Mouse (Mus musculus) forebrain, embryonic 16.5 days (tissue): ENCODE results near the gene Shmt2. TPM values are rescaled to one million over a fixed set of nuclear protein-coding genes. Genes with fewer than 3 reads are reported as not detected.

Source experiments
- ATAC-seq: fragments of 200-750 bp; cut with Nextera tagmentation; 2 replicates; pipeline ENCODE4 v1.8.0; 2017; ENCODE audit warnings: mild to moderate bottlenecking, moderate library complexity
- H3K27ac ChIP-seq: fragments of 300-500 bp; sonication (generic); 2 replicates; pipeline ENCODE4 v1.5.1; 2014; ENCODE audit warnings: low read length, control low read depth
- H3K27me3 ChIP-seq: fragments of 300-500 bp; sonication (generic); replicated peaks from 2 replicates; pipeline ENCODE4 v1.6.1; 2014; ENCODE audit warnings: low read length; ENCODE audit not compliant: control insufficient read depth, insufficient read depth
- H3K36me3 ChIP-seq: fragments of 300-500 bp; sonication (generic); 2 replicates; pipeline ENCODE4 v1.6.1; 2014; ENCODE audit not compliant: control insufficient read depth, insufficient read depth
- H3K4me1 ChIP-seq: fragments of 300-500 bp; sonication (generic); replicated peaks from 2 replicates; pipeline ENCODE4 v1.6.1; 2014; ENCODE audit warnings: low read length; ENCODE audit not compliant: control insufficient read depth, insufficient read depth
- H3K4me2 ChIP-seq: fragments of 300-500 bp; sonication (generic); 2 replicates; pipeline ENCODE4 v1.6.1; 2014; ENCODE audit warnings: mild to moderate bottlenecking, low read length, control low read depth
- H3K4me3 ChIP-seq: fragments of 300-500 bp; sonication (generic); replicated peaks from 2 replicates; pipeline ENCODE4 v1.5.1; 2014; ENCODE audit warnings: mild to moderate bottlenecking, low read length, control low read depth
- H3K9ac ChIP-seq: fragments of 300-500 bp; sonication (generic); replicated peaks from 2 replicates; pipeline ENCODE4 v1.6.1; 2014; ENCODE audit warnings: low read depth, low read length, control low read depth
- H3K9me3 ChIP-seq: fragments of 300-500 bp; sonication (generic); 2 replicates; pipeline ENCODE4 v1.6.1; 2016; ENCODE audit warnings: low read length; ENCODE audit not compliant: control insufficient read depth
- WGBS: fragments of 180-500 bp; shearing (Covaris S2); extraction: QIAGEN DNeasy Blood & Tissue Kit; methylation state at CpG from one replicate; pipeline ENCODE4 v1.1.7; 2014; 5-methylcytosine and 5-hydroxymethylcytosine counted together
- polyA plus RNA-seq: library from polyadenylated mRNA; unstranded; fragments of >200 nt; fragmentation: Nextera tagmentation; extraction: Ambion mirVana; gene quantifications from 2 replicates; pipeline ENCODE4 v1.2.1, GENCODE M21; 2015

Gene Shmt2
- polyA plus RNA-seq, 1 experiment from 2014 or later = 78.9 TPM

DNA sequence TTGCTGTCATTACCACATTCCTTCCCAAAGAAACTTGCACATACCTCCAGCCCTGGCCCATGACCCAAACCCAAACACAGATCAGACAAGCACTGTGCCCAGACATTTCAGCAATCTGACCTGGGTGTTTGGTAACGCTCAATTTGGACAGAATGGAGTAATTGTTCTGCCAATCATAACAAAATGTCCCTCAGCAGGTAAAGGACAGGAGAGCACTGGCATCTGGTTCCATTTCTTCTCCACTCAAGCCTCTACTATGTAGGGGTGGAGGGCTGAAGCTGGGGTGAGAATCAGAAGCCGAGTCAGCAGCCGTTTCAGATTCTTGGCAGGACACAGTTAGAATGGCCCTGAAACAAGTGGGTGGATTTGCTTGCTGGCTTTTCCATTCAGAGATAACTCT is 30.1 kb downstream of the Shmt2 start:
- 92% methylated on average over 3 of the region's 3 CpGs for WGBS
- Histone ChIP-seq H3K27ac (no peak overlapping the region), H3K4me2 (no peak overlapping the region), H3K4me3 (no peak overlapping the region), H3K36me3 (peaks cover 33% of the 10 kb centered on the region), H3K4me1 (0 out of 2 replicates have a peak, but pooled peaks cover 2% of the 10 kb centered on the region), H3K27me3 (no peaks in the 10 kb centered on the region), H3K9ac (no peak overlapping the region), H3K9me3 (no peaks in the 10 kb centered on the region)
- ATAC-seq = no peak

DNA sequence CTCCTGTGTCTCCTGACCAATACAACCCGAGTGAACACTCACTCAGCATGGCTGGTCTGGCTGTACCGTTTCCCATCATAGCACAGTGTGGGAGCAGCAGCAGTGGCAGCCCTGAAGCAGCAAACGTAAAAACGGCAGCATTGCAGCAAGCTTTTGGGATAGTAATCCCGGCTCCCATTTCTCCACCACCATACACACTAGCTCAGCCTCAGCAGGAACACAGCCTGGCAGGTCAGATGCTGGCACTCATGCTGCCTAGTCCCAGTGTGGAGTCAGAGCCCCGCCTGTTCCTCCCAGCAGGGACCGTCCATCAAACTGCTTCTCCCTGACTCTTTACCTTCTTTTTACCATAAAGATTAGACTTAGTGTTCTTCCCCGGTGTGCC is 31.1 kb downstream of the Shmt2 start:
- peaks cover 28% of the 10 kb centered on the region for H3K36me3 ChIP-seq
- 0 out of 2 replicates have a peak, but pooled peaks cover 2% of the 10 kb centered on the region for H3K4me1 ChIP-seq
- H3K4me3 ChIP-seq = no peak overlapping the region
- no peaks in the 10 kb centered on the region for H3K9me3 ChIP-seq
- WGBS = 67% methylated on average over 8 of the region's 8 CpGs
- H3K4me2 ChIP-seq = no peak overlapping the region
- H3K27ac ChIP-seq = no peak overlapping the region
- H3K9ac ChIP-seq = no peak overlapping the region
- no peak for ATAC-seq
- no peaks in the 10 kb centered on the region for H3K27me3 ChIP-seq

DNA sequence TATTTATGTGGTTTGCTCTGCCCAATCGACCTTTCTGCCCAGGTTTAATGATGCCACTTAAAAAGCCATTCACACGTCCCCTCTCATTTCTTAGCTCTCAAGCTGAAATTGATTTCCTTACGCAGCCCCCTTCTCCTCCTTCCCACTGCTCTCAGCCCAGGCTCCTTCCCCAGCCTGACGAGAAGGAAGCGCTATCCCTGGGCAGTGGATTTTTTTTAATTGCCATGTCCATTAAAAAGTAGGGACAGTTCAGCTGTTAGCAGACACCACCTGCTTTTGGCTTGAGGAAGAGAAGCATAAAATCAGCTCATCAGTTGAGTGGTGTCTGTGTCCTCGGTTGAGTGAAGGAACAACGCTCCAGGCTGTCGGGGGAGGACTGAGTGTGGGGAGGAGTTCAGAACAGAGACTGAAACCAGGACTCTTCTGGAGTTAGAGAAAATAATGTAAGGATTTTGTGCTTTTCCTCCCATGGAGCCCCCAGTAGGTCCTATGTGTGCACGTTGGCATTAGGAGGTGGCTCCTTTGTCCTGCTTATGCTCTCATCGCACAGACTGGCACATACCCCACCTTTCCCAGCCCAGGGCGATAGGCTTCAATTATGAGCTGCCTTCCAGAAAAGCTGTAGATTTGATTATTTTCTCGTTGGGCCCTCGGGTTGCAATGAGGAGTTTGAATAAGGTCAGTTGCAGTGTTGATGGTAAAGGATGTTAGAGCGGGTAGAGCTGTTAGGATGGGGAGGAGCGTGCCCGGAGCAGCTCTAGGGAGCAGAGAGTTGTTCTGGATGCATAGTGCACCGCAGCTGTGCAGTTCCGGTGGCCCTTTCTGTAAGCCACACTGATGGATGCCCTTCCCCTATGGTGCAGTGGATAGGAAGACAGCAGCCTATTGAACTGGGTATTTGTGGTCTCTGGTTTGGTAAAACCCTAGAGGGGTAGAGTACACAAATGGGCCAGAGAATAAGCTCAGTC is 31.8 kb downstream of the Shmt2 start:
- Histone ChIP-seq H3K4me1 (0 out of 2 replicates have a peak, but pooled peaks cover 2% of the 10 kb centered on the region), H3K36me3 (peaks cover 24% of the 10 kb centered on the region), H3K9me3 (no peaks in the 10 kb centered on the region), H3K27me3 (no peaks in the 10 kb centered on the region), H3K4me2 (no peak overlapping the region), H3K4me3 (no peak overlapping the region), H3K27ac (no peak overlapping the region), H3K9ac (no peak overlapping the region)
- no peak for ATAC-seq
- WGBS = 79% methylated on average over 18 of the region's 18 CpGs

DNA sequence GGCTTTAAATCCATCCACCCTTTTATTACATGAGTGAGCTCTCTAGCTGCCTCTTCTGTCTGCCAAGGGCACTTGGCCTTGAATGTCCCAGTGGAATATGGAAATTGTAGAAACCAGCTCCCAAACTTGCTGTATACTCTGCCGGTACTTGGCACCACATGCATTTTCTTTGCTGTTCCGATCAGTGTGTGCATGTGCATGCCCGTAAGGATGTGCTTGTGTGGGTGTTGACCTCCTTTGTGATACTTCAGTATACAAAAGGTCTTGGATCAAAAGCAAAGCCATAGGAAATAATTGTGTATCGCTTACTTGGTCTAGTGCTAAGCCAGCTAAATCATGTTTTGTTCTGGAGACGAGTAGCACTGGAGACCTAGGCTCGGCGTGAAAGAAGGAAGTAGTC is 33.4 kb downstream of the Shmt2 start:
- H3K4me3 ChIP-seq = no peak overlapping the region
- H3K4me1 ChIP-seq = 0 out of 2 replicates have a peak, but pooled peaks cover 2% of the 10 kb centered on the region
- no peak overlapping the region for H3K9ac ChIP-seq
- WGBS = 80% methylated on average over 7 of the region's 7 CpGs
- H3K36me3 ChIP-seq = peaks cover 21% of the 10 kb centered on the region
- H3K27me3 ChIP-seq = no peaks in the 10 kb centered on the region
- H3K9me3 ChIP-seq = no peaks in the 10 kb centered on the region
- no peak overlapping the region for H3K27ac ChIP-seq
- no peak overlapping the region for H3K4me2 ChIP-seq
- no peak for ATAC-seq

DNA sequence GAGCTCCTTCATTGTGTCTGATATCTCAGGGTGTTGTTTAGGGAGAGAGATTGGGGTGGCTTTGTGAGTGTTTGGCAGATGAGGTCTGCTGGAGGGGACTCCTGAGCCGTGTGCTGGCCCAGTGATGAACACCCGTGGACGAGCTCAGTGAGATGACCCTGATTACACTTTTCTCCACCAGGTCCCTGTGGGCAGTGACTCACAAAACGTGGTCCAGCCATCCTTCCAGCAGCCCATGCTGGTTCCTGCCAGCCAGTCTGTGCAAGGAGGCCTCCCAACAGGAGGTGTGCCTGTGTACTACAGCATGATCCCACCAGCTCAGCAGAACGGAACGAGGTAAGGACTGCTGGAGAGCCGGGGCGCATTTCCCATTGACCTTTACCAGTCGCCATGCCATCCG is 37.0 kb downstream of the Shmt2 start:
- Histone ChIP-seq H3K27me3 (no peaks in the 10 kb centered on the region), H3K4me2 (no peak overlapping the region), H3K9me3 (no peaks in the 10 kb centered on the region), H3K27ac (no peak overlapping the region), H3K36me3 (peaks cover 22% of the 10 kb centered on the region), H3K4me1 (0 out of 2 replicates have a peak, but pooled peaks cover 2% of the 10 kb centered on the region), H3K9ac (no peak overlapping the region), H3K4me3 (no peak overlapping the region)
- no peak for ATAC-seq
- WGBS = 91% methylated on average over 10 of the region's 10 CpGs

DNA sequence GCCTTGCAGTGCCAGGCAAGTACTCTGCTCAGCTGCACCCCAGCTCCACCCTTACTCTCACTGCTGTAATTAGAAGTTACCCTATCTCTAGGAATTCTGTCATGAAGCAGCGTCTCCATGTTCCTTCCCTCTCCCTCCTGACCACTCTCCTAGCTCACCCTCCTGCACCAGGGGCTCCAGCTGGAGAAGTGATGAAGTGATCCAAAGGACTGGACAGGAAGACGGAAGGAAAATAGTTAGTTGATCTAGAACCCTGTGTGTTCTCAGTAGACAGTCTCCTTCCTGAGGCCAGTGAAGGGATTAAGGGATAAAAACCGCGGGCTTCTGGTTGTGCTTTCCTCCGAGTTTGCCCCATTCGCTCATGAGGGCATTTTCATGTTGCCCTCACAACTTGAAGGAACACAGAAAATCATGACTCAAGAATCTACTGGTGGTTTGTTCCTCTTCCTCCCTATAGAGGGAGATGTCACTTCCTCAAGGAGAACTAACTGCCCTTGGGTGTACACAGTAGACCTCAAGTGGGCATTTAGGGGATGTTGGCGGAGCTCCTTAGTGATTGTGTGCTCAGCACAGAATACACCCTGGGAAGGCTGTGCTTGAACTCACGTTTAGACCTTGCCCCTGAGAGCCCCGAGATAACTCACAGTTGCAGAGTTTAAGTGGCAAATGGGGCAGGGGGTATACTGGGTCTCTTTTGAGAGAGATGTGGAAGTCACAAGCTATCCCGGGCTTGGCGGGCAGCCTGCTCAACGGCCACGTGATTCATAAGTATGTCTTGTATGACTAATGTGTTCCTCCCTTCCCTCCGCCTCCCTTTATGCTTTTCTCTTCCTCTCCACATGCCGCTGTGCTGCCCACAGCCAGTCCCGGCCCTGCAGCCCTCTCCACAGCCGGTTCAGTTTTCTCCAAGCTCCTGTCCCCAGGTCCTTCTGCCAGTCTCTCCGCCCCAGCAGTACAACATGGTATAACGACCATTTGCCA is 41.1 kb downstream of the Shmt2 start:
- H3K4me3 ChIP-seq = no peak overlapping the region
- no peak overlapping the region for H3K27ac ChIP-seq
- WGBS = 87% methylated on average over 19 of the region's 19 CpGs
- ATAC-seq = no peak
- no peaks in the 10 kb centered on the region for H3K27me3 ChIP-seq
- H3K4me2 ChIP-seq = no peak overlapping the region
- H3K9ac ChIP-seq = no peak overlapping the region
- H3K36me3 ChIP-seq = peaks cover 24% of the 10 kb centered on the region
- H3K9me3 ChIP-seq = no peaks in the 10 kb centered on the region
- no peaks in the 10 kb centered on the region for H3K4me1 ChIP-seq

DNA sequence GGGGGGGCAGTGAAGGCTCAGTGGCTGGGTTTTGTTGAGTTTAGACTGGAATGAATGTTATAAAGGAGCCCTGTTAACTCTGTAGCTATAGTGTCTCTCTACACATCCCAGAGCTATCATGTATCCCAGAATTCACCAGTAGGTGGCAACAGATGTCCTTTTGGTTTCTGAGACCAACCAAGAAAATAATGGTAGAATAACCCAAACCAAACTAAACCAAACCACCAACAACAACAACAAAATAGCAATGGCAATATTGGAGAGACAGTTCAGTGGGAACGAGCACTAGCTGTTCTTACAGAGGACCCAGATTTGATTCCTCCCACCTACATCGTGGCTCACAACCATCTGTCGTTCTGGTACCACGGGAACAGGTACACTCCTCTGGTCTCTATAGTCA is 43.1 kb downstream of the Shmt2 start:
- 0 out of 2 replicates have a peak, but pooled peaks have one; percentile 26 for ATAC-seq
- Histone ChIP-seq H3K4me2 (no peak overlapping the region), H3K4me1 (no peaks in the 10 kb centered on the region), H3K4me3 (no peak overlapping the region), H3K9me3 (no peaks in the 10 kb centered on the region), H3K27ac (no peak overlapping the region), H3K9ac (no peak overlapping the region), H3K36me3 (peaks cover 15% of the 10 kb centered on the region; the same call in 1 of the 2 replicates), H3K27me3 (no peaks in the 10 kb centered on the region)
- 92% methylated on average over 4 of the region's 4 CpGs for WGBS

DNA sequence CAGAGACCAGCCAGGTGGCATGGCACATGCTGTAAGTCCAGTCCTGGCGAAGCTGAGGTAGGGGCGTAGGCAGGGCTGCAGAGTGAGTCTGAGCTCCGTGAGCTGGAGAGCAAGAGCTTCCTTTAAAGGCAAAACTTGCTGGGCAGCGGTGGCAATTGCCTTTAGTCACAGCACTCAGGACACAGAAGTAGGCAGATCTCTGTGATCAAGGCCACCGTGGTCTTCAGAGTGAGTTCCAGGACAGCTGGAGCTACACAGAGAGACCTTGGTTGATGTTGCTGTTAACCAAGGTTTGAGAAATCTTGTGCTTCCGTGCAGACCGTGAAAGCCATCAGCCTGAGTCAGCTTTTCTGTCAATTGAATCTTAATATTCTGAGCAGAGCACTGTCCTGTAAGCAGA is 44.9 kb downstream of the Shmt2 start:
- no peak overlapping the region for H3K4me2 ChIP-seq
- H3K9me3 ChIP-seq = no peaks in the 10 kb centered on the region
- H3K36me3 ChIP-seq = peaks cover 11% of the 10 kb centered on the region; the same call in 1 of the 2 replicates
- H3K27me3 ChIP-seq = no peaks in the 10 kb centered on the region
- 86% methylated on average over 7 of the region's 7 CpGs for WGBS
- no peaks in the 10 kb centered on the region for H3K4me1 ChIP-seq
- H3K9ac ChIP-seq = no peak overlapping the region
- H3K27ac ChIP-seq = no peak overlapping the region
- H3K4me3 ChIP-seq = no peak overlapping the region
- ATAC-seq = no peak

DNA sequence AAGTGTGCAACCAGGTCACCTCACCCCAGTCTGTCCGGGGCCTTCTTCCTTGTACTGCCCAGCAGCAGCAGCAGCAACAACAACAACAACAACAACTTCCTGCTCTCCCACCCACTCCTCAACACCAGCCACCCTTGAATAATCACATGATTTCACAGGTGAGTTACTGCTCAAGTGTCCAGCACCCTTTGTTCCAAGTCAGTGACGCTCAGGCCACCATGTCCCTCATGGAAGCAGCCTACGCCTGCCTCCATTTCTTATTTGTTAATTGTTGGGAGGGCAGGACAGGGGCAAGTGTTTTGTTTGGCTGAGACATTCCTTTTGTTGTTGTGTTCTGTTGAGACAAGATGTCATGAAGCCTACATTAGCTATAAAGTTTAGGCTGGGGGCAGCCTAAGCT is 45.7 kb downstream of the Shmt2 start:
- Histone ChIP-seq H3K9ac (no peak overlapping the region), H3K27me3 (no peaks in the 10 kb centered on the region), H3K27ac (no peak overlapping the region), H3K4me3 (no peak overlapping the region), H3K4me1 (no peaks in the 10 kb centered on the region), H3K4me2 (no peak overlapping the region), H3K36me3 (peaks cover 11% of the 10 kb centered on the region; the same call in 1 of the 2 replicates), H3K9me3 (no peaks in the 10 kb centered on the region)
- no peak for ATAC-seq
- 88% methylated on average over 3 of the region's 3 CpGs for WGBS
